Mouse (Mus musculus) embryo, embryonic 11 days (tissue): ENCODE results near the gene Rln3.

Experiments
- DNase-seq: peaks from one replicate; pipeline ENCODE4 v3.0.0-alpha.2; 2015

The Rln3 gene

DNA sequence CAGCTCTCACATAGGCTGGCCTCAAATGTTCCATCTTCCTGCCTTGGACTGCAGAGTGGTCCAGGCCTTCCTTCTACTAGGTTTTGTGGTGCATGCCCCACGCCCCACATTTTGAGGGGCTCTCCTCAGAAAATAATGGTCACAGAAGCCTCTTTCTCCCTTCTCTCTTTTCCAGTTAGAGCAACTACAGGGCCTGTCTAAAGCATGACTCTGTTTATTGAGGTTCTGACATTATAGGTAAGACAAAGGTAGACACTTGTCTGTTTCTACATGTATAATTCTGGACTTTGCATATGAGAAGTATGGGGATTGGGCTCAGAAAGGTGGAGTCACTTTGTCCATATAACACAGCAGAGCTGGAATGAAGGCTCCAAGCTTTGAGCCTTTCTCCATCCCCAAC lies 20.2 kb upstream of the Rln3 start, which contains the start of gene Gm10643:
TSS of gene Gm10643 (minus strand) at position 101 of the 400 bp plus-strand sequence.
- DNase-seq = no peak

DNA sequence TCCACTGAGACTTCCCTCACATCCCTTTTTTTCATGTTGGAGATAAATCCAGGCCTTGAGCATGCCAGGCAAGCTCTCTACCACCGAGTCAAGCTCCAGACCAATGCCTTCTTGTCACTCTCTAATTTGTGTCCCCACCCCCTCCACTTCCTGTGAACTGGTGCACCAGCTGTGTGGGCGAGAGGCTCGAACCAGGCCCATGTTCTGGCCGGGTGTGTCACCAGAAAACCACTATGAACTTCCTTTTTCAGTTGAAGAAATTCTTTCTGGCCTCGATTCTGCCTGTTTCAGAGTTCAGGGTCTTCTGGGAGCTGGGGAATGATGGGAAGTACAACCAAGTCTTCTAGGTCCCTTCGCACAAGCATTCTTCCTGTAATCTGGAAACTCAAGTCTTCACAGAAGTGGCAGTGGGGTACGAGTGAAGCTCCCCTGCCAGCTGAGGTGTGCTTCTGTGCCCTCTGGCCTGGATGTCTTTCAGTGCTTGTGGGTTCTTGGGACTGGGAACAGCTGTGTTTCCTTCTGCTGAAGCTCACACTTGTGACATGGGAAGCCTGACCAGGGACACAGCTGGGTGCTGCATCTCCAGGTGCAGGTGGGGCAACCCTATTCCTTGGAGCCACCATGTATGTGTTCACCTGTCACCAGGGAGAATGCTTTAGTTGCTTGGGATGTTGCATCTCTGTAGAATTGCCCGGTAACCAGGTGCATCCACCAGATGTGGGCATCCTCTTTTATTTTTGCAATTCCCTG lies 19.2 kb upstream of the Rln3 start:
- DNase-seq = no peak

DNA sequence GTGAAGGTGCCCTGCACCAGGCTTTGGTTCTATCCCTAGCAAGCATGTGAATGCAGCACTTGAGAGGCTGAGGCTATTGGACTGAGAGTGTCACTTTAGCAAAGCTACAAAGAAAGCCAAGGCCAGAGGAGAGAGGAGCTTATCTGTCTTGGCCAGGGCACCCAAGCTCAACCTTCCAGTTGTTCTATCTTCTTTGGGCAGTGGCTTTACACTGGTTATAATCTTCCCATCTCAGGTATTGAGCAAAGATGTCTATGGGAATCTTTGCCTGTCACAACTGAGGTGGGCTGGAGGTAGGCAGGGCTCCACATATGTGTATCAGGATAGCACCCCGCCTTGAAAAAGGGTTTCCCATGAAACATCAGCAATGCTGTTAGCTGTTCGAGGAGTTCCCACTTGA lies 15.4 kb upstream of the Rln3 start:
- no peak for DNase-seq

DNA sequence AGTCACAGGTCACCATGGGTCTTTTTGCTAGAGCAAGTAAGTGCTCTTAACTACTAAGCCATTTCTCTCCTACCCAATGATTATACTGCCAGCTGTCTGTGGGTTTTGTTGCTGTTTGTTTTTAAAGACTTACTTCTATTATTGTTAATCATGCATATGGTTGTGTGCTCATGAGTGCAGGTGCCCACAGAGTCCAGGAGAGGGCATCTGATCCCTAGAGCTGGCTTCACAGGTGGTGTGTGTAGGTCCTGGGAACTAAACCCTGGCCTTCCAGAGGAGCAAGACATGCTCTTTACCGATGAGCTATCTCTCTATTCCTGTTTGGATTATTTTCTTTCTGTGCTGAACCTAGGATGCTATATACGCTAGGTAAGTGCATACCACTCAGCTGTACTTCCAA lies 14.4 kb upstream of the Rln3 start:
- DNase-seq = no peak

DNA sequence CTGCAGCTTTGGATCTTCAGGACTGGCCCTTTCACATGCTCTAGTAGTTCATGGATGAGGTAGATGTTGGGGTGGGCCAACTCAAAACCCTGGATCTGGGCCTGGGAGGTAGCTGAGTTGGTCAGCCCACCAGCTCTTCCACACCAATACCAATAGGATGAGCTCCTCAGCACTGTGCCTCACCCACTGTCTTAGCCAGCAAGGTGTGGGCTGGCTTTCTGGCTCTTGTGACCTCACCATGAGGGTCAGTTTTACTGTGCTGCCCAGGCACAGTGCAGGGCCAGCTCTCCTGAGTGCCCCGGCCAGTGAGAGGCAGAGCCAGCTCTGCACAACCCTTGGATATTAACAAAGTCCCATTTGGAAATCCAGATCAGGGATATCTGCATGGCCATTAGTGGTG lies 13.0 kb upstream of the Rln3 start:
- DNase-seq = no peak

DNA sequence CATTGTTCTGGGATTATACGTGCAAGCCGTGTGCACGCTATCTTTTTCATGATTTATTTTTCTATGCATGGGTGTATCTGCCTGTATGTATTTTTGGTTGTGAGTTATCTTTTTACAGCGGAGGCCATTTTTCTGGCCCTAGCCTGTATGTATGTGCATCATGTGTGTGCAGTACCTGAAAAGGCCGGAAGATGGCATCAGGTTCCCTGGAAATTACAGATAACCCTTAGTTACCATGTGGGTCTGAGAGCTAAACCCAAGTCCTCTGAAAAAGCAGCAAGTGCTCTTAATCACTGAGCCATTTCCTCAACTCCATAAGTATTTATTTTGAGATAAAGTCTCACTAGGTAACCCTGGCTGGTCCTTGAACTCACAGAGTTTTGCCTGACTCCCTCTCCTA lies 8.4 kb upstream of the Rln3 start:
- no peak for DNase-seq

DNA sequence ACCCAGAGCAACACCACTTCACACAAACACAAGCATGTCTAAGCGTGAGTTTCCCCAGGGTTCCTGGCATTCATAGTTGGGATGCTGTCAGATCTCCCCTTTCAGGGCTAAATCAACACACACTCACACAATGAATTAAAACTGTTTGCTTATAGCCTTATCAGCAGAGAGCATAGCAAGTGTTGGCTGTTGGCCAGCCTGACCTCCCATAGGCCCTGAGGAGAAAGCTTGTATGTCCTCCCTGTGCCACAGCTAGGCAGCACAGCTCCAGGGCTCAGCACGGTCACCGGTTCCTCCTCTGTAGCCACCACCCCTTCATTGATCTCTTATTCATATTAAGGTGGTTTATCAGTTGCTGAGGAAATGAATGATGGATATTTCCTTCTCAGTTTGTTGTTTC lies 7.9 kb upstream of the Rln3 start:
- DNase-seq = no peak

DNA sequence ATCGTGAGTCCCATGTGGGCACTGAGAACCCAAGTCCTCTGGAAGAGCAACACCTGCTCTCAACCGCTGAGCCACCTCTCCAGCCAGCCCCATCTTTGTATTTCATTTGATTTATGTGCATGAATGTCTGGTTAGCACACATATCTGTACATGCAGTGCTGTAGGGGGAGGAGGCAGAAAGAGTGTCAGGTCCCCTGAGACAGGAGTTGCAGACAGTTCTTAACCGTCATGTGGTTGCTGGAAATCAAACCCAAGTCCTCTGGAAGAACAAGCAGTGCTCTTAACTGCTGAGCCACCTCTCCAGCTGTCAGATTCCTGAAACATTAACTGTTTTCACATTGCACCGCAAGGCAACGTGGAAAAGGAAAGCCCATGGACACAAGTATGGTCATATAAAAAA lies 3.4 kb upstream of the Rln3 start:
- DNase-seq = no peak

DNA sequence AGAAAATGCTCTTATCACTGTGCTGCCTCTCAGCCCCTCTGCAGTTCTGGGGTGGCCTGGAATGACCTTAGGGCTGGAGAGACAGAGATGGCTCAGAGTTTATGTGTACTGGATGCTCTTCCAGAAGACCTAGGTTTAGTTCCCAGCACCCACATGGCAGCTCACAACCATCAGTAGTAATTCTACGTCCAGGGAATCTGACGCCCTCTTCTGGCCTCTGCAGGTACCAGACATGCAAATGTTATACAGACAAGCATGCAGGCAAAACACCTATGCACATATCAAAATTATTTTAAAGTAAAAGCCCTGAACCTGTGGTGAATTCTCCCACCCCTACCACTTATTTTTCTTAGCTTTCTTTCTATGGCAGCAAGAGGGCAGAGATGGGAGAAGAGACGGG lies 1.7 kb upstream of the Rln3 start:
- DNase-seq = no peak

DNA sequence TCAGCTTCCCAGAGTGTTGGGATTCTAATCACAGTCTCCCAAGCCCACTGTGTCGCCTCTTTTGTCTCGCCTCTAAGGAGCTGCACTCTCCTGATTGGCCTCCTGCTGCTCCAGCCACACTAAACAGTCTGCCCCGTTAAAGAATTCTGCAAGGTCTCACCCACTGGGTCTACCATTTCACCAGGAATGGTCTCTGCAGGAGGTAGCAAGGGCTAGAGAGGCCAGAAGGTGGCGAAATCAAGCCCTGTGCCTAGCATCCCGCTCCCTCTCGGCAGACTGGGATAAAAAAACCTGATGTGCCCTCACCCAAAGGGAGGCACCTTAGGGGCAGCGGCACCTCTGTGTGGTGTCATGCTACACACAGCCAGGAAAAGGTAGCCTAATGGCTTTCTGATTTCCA lies 697 bp downstream of the Rln3 start:
- no peak for DNase-seq

DNA sequence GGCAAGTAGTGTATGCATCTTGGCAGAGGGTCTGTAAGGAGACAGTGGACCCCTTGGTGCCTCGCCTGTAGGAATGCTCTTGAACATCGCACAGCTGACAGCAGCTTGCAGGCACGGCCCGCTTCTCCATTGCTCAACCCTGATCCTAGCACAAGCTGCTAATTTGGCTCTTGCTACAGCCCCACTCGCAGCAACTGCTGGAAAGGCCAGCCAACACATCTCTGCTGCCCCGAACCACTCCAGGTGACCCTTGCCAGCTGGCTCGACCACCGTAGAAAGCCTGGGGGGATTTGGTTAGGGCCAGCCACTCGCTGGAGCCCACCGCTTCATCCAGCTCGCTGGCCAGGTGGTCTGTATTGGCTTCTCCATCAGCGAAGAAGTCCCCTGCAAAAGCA lies 1.9 kb downstream of the Rln3 start:
- no peak for DNase-seq

DNA sequence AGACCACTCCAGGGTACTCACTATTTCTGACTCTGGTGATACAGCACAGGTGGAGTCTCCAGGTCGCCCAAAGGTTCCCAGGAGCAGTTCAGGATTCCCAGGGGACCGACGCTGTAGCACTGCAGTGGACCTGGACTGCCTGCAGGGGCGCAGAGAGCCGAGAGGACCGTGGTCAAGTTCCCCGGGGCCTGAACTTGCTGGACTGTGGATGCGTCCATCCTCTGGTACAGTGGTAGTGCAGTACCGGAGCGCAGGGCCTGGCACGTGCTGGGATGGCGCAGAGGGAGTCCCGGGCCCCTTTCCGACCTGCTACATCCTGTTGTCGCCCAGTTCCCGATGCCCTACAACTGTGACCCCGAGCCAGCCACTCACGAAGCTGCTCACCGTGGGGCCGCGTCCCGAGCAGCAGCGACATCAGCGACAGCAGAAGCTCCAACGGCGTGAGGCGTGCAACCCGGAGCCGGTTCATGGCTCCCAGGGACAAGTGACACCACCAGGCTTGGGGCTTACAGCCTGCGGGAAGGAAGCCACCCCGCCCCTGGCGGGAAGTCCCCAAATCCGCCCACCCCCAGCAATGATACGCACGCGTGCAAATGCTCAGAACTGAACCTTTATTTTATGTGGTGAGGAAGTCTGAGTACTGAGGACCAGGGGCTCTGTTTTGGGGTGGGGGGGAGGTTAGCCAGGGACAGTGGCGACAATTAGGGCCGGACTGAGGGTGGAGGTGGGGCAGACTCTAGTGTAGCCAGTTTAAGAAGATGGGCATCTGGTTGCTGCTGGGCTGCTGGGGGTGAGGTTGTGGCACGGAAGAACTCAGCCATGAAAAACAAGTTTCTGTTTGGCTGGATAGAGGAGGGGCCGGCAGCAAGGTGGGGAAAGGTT lies 2.5 kb downstream of the Rln3 start, which contains the start of gene Il27ra:
TSS of gene Il27ra (minus strand) at position 524 of the 882 bp plus-strand sequence.
- DNase-seq = peak; percentile 86

DNA sequence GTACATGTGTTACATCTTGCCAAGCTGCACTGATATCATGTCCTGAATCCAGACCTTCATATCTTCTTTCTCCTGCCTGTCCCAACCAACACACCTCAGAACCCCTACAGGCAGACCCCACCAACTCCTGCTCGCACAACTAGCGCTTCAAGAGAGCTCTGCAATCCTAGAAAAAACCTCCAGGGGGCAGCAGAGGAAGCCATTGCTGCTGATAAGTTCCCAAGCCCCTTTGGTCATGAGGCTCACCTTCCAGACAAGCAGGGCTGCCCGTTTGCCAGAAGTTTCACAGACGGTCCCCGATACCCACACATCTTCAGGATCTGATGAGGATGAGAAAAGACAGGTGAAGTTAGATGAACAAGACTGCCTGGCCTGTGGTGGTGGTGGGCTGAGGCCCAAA lies 5.8 kb downstream of the Rln3 start:
- peak; percentile 85 for DNase-seq

DNA sequence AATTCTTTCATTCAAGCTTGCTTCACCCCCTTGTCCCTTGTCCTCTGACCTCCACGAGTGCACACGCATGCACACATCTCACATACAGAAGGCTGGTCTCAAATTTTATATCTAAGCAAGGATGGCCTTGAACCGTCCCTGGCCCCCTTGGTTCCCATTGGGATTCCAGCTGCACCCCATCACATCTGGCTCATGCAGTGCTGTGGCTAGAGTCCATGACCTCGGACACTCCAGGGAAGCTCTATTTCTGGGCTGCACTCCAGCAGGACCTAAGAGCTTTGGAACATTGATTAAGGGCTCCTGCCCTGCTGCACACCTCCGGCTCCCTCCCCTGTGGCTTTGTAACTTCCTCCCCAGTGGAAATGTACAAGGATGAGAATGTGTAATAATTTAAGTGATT lies 6.8 kb downstream of the Rln3 start:
- DNase-seq = no peak

DNA sequence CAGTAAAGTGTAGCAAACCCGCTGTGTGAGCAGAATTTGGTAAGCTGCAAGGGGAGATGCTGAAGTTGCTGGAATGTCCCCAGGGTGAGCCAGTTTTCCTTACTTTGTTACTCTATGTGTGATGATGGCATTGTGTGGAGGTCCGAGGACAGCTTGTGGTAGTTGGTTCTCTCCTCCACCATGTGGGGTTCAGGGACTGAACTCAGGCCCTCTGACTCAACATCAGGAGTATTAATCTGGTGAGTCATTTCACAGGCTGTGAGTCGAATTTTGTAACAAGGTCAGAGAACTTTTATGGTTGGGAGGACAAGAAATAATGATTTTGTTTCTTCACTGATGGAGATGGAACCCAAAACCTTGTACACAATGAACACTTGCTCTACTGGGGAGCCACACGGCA lies 12.0 kb downstream of the Rln3 start:
- no peak for DNase-seq

DNA sequence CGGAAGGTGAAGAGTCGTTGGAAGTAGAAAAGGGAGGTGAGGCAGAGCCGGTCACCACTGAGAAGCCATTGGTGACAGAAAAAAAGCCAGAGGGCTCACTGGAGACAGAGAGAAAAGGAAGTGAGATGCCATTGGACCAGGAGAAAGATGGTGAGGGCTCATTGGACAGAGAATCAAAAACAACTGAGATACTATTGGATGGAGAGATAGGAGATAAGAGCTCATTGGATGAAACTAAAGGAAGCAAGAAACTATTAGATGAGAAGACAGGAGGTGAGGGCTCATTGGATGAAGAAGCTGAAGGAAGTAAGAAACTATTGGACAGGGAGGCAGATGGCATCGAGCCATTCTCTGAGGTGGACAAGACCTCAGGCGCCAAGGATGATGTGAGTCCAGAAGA lies 15.5 kb downstream of the Rln3 start:
- DNase-seq = no peak

DNA sequence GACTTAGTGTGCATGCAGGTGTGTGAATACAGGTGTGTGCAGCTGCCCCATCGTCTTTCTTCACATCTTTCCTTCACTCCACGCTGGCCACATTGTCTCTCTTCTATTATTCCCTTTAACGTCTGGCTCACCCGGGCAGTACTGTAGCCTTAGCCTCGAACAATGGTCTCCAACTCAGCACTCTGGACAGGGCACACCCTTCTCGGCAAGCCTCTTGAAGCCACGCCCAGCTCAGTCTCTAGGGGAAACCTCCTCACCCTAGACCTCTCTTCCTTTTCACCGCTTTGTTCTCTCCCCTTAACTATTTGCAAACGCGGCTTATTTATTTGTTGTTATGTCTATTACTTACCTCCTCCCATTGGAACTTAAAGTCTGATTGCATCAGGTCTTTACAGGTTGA lies 17.4 kb downstream of the Rln3 start:
- no peak for DNase-seq

DNA sequence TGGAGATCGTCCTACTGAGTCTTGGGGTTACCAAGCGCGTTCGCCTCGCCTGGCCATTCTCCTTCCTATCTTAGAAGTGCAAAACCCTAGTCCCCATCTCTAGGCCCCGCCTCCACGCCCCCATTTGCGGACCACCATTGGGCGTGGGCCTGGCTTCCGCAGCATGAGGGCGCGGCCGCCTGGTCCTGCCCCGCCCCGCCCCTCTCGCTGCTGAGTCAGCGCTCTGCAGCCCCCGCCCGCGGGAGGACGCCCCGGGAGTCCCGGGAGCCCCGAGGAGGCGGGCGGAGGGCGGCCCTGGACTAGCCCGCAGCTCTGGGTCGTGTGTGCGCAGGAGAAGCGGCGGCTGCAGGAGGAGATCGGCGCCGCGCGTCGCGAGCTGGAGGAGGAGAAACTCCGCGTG lies 18.9 kb downstream of the Rln3 start:
- DNase-seq = peak; percentile 89

DNA sequence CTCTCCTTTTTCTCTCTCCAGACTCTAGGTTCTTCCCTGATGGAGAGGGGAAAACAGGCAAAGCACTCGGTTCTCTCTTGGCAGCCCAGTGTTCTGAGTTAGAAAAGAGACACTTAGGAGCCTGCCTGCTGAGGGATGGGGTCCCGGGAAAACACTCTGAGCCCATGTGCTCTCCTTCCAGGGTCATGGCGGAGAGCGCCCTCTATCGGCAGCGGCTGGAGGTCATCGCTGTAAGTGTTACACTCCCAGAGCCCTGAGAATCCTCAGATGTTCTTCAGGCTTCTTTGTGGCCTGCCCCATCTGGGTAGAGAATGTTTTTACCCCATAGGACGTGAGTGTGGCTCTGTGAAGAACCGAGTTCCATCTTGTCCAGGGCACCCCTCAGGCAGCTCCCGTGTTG lies 20.6 kb downstream of the Rln3 start:
- DNase-seq = peak; percentile 76

DNA sequence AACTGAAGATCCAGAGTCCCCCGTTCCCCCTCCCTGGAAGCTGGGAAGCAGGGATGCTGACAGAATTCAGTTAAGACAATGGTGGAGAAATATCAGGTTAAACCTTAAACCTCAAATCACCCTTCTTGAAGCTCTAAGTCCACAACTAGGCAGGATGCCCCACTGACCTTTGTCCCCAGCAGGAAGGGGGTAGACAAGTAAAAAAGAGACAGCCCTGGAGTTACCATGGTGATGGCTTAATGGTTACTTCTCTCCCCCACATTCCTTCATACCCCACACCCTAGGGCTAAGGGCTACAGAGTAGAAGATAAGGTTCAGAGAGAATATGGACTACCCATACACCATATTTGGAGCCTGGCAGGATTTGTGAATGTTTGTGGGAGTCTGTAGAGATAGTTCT lies 21.2 kb downstream of the Rln3 start:
- DNase-seq = no peak

DNA sequence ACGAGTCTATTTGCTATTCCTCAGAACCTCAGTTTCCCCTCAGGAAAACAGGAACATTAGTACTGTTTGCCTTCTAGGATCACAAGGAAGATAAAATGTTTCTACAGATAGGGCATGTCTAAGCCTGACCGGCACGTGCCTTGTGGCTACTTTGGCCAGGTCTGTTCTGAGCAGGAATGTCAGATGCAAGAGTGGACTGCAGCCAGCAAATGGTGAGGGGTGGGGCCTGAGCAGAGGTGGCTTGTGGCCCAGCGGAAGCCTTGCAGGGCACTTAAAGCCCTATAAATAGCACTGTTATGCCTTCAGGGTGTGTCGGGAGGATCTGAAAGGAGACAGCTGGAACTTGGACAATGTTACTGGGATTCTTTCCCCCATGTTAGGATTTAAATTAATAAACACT lies 21.7 kb downstream of the Rln3 start:
- DNase-seq = no peak

DNA sequence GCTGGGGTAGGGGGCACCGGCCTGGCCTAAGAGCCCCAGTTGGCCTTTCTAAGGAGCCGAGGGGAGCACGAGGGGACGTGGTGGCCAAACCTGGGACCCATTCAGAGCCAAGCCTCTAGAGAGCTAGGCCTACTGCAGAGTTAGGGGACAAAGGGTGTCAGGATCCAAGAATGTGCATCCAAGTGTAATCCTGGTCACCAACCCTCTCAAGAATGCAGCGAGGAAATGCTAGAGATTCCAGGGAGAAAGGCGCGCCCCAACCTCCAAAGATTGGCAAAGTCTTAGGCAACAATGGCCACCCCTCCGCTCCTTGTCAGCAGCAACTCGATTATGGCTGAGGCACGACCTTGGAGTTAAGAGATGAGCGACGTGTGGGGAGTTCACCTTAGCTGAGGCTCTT lies 23.2 kb downstream of the Rln3 start:
- DNase-seq = no peak

DNA sequence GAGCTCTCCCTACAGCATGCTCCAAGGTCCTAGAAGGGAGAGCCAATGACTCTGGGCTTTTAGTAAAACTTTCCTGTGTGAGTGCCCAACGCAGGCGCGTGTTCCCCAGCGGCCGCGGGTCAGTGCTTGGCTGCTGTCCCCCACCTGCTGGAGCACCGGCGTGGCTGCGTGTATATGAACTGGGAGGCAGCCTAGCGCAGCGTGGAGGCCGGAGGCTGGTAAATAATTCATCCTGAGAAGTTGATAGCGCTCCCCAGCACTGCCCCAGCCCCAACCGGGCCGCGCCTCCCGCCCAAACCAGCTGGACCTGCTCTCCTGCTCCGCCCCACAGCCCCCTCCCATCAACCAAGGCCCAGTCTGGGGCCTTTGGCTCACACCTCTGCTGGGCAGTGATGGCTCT lies 23.7 kb downstream of the Rln3 start, which contains the start of gene Palm3:
TSS of gene Palm3 (plus strand) at position 376 of the 400 bp plus-strand sequence.
- no peak for DNase-seq

DNA sequence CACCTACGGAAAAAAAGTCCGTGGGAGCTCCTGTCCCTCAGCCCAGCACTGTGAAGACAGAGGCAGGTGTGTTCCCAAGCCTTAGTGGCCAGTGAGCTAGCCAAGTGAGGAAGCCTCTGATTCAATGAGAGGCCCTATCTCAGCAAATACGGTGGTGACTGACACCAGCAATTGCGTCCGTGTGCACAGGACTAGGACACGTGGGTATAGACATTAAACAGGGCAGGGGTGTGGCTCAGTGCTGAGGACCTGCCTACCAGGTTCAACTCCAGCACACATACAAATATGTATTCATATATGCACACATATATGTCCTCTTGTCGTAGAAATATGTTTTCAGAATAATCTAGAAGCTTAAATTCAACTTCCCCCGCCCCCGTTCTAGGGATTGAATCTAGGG lies 25.1 kb downstream of the Rln3 start:
- DNase-seq = no peak
